Mouse (Mus musculus) adrenal gland, postnatal 0 days (tissue): Measurements from ENCODE around the gene Rnf17. TPM values are rescaled to one million over a fixed set of nuclear protein-coding genes. Genes with fewer than 3 reads are reported as not detected.

ENCODE experiments used
- polyA plus RNA-seq: library from polyadenylated mRNA; unstranded; fragments of >200 nt; fragmentation: Nextera tagmentation; extraction: Ambion mirVana; gene quantifications from 2 replicates; pipeline ENCODE4 v1.2.1, GENCODE M21; 2015

Rnf17 gene
- polyA plus RNA-seq, result 0.90 and 1.7 TPM in 2 replicates

DNA sequence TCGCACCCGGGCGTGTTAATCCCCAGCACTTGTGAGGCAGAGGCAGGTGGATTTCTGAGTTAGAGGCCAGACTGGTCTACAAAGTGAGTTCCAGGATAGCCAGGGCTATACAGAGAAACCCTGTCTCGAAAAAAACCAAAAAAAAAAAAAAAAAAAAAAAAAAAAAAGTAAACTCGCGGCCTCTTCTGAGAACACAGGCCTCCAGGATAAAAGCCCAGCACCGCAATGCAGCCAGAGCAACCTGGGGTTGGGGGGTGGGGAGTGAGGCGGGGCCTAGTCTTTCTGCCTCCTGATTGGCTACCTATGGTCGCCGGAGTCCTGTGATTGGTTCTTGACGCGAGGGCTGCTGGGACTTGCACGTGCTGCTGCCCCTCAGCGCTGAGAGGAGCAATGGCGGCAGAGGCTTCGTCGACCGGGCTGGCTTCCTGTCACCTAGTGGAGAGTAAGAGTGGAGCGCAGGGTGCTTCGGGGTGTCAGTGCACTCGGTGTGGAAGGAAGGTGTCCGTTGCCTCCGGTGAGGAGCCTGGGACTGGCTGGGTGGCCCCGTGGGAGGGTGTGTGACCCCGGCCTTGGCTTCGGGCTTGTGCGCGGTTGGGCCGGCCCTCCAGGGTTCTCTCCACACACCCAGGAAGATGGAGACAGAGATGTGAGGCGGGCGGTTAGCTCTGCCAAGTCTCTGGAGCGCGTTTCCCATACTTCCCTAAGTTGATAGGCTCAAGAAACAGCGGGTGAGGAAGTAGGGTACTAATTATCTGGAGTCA is at the start of gene Rnf17:
Rnf17 (plus strand) TSS at position 271 of the 761 bp plus-strand sequence.

DNA sequence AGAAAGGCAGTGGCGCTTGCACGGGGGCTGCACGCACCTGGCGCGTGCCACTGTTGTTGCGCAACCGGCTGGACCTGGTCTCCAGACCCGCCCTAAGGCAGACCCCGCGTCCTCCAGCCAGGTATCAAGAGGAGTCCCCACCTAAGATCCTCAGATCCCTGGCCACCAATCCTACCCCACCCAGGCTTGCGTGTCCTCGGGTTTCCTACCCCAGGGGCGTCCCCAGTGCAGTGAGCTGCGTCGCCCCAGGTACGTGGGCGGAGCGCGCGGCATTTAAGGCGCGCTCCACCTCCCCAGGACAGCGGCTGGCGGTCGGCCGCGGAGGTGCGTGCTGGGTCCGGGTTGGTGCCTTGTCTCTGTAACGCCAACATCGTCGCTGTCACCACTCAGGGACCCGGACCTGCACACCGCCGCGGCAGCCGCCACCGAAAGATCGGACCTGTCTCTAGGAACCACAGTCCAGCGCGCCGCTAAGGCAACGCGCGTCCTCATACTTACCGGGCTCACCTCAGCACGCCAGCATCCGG is 37.6 kb upstream of the Rnf17 start, which contains the start of gene Atp12a:
Atp12a (plus strand) TSS at position 358 of the 527 bp plus-strand sequence.

Other genes with a start within 250 kb of the Rnf17 start
- gene Gzmg, start 243.0 kb upstream of the Rnf17 start, polyA plus RNA-seq, result not detected in 2 replicates
- gene Gzmn, start 228.0 kb upstream of the Rnf17 start, polyA plus RNA-seq, result not detected in 2 replicates
- not detected in 2 replicates for gene Gzmf, start 191.2 kb upstream of the Rnf17 start, polyA plus RNA-seq
- 0.25 TPM in 1 of 2 replicates, not detected in the other for gene Gzmc, start 167.9 kb upstream of the Rnf17 start, polyA plus RNA-seq
- 0.14 and 0.33 TPM in 2 replicates for gene Gzmb, start 140.3 kb upstream of the Rnf17 start, polyA plus RNA-seq
- 0.24 and 0.48 TPM in 2 replicates for gene Atp12a, start 37.5 kb upstream of the Rnf17 start, polyA plus RNA-seq
- gene Cenpj, start 172.8 kb downstream of the Rnf17 start, polyA plus RNA-seq, result 3.7 and 5.8 TPM in 2 replicates
- 8.1 and 11.9 TPM in 2 replicates for gene Parp4, start 173.0 kb downstream of the Rnf17 start, polyA plus RNA-seq